Mouse (Mus musculus) brain, embryonic 14.5 days (tissue): ENCODE data around the gene Taok3.

ENCODE experiments used
- CTCF ChIP-seq: fragments of 200-500 bp; IDR thresholded peaks from 2 replicates; pipeline ENCODE4 v1.5.1; 2012; ENCODE audit warnings: inconsistent platforms, mild to moderate bottlenecking, moderate library complexity, borderline replicate concordance; ENCODE audit not compliant: insufficient read depth, insufficient read length; ENCODE audit errors: extremely low read depth
- POLR2A ChIP-seq: fragments of 200-500 bp; IDR thresholded peaks from 2 replicates; pipeline ENCODE4 v1.6.1; 2012; ENCODE audit warnings: mild to moderate bottlenecking, inconsistent platforms, borderline replicate concordance; ENCODE audit not compliant: poor library complexity, insufficient read depth, insufficient read length, severe bottlenecking; ENCODE audit errors: extremely low read depth

- TF ChIP-seq POLR2A = no peak
- no peak for TF ChIP-seq CTCF
Measured at GRCm38 (mm10) chr5:117289646-117290045, 169.7 kb downstream of the Taok3 start.
